Mouse (Mus musculus): ENCODE results near the gene Slc35e4.

Slc35e4 gene

DNA sequence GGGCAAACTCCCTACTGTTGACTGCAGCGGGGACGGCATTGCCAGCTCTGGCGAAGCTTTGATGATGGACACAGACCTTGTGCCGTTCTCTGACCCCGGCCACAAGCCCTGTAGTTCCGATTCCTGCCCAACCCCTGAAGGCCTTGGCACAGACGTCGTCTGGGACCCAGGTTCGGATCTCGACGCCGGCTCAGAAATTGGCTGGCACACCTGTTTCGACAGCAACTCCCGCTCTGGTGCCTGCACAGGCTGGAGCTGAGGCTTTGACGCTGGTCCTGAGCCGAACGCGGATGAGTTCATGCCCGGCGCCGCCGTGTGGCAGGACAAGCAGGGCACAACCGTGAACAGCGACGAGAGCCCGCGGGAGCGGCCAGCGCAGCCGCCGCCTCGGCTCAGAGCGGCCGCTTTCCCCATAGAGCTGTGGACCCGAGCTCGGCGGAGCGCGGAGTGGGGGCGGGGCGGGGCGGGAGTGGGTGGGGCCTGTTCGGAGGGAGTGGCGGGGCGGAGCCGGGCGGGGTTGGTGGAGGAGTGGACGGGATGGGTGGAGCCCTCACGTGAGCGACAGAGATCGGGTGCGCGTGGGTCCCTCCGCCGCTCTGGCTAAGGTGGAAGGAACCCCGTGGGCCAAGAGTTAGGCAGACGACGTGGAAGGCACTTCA, 50.9 kb downstream of the Slc35e4 start, which contains the start of gene Osbp2:
Gene Osbp2, minus strand, starts transcription at position 450 of the 659 bp plus-strand sequence.
- DNase-seq, result peak; percentile 83 to 89

DNA sequence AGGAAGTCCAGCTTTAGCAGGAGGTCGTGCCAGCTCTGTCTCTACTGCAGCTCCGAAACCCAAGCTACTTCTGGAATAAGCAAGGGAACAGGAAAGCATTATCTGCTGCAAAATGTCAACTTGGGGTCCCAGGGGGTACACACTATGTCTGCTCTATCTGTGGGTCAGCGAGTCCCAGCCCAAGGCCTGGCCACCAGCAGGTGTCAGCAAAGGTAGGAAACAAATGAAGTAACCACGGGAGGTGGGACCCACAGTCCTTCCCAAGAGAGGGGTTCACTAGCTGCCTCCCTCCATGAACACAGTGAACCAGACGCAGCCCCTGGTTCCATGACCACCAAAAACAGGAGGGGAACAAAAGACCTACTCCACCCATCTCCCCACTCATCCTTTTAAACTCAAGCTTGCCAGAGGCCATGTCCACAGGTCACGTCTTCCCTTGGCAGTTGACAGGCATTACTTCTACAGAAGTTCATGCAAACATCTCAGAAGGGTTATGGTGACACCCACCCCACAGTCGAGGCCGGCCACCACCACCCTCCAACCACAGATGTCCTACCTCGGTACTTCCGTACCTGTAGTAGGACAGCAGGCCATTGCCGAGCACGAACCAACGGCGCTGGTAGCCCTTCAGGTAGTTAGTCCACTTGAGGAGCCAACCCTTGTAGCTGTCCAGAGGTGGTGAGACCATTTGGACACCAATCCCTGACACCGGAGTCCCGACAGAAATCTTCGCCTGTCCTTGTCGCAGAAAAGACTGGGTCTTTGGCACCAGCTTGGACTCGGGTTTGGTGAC, 51.6 kb downstream of the Slc35e4 start:
- peak; percentile 56 to 61 for DNase-seq

DNA sequence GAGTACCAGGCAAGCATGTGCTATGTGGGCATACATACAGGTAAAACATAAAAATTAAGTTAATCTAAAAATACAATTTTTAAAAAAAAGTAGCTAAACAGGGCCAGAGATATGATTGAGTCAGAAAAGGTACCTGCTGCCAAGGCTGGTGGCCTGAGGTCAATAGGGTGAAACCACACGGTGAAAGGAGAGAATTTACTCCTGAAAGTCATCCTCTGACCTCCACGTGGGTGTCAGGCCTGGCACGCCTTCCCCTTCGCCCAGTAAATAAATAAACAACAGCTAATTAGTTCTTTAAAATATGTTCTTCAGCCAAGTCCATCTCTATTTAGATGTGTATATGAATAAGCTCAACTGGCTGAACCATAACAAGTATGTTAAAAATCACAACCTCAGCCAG, 54.1 kb downstream of the Slc35e4 start:
- no peak for DNase-seq

DNA sequence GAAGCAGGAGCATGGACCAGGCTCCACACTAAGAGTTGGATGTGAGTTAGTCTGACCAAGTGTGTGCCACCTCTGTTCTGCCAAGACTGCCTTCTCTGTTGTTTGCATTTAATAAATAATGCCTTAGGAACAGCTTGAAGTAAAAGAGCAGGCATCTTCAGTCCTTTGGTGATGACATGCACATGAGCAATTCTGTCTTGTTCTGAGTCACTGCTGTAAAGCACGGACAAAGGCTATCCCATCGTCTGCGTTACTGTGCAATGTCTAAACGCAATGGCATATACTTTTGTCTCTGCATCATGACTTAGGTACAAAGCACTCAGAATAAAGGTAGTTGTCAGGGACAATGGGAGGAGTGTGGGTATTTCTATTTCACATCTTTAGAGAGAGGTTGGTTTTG, 54.7 kb downstream of the Slc35e4 start:
- no peak for DNase-seq

DNA sequence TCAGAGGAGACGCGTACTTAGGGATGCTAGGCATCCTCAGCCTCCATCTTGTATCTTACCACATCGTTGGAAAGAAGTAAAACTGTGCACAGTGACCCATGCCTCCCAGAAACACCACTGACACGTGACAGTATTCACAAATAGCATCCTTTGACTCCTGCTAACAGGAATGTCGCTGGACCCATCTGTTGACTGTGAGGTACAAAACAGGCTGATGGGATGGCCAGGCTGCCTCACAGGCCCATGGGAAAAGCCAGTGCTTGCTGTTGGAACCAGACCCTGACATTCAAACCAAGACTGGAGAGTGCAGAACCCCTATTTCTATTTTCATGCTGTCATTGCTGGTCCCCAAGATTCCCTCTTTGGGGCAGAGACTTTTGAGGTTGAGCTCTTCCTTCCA, 56.6 kb downstream of the Slc35e4 start:
- DNase-seq, result no peak

Measured in cerebellum, postnatal 36 days (tissue).